Mouse (Mus musculus): ENCODE results near the gene Tcf20. TPM values are rescaled to one million over a fixed set of nuclear protein-coding genes. Genes with fewer than 3 reads are reported as not detected.

Gene Tcf20
- polyA plus RNA-seq, 1 experiment from 2014 or later: 3.9 TPM

DNA sequence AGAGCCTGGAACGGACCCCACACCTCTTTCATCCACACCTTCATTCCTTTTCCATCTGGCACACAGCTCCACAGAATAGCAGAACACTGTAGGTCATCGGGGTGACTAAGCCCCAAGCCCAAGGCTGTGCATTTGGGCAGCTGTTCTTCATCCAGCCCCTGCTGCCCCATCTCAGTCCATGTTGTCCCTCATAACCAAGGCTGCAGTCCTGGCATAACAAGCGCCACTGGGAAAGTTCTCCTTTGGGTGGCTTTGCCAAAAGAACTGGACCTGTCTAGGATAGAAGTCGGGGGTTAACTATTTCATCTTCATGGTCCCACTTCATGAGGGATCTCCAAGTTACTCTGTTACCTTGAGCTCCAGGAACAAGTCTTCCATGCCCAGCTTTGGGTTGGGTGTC is 77.9 kb downstream of the Tcf20 start:
- Histone ChIP-seq H3K4me3 (ENCODE audit: low read depth, low read length) (no peak overlapping the region), H3K9me3 (ENCODE audit: control insufficient read depth) (no peaks in the 10 kb centered on the region), H3K9ac (ENCODE audit: low read depth, low read length) (no peak overlapping the region), H3K4me2 (replicated peaks; ENCODE audit: low read depth) (no peak overlapping the region), H3K4me1 (replicated peaks; ENCODE audit: control insufficient read depth, insufficient read depth, low read length) (no peaks in the 10 kb centered on the region), H3K36me3 (ENCODE audit: control insufficient read depth, insufficient read depth) (no peaks in the 10 kb centered on the region), H3K27ac (ENCODE audit: low read depth, low read length) (no peak overlapping the region), H3K27me3 (replicated peaks; ENCODE audit: control insufficient read depth, insufficient read depth, low read length) (peaks cover 13% of the 10 kb centered on the region; the same call in 1 of the 2 replicates)
- WGBS: 86% methylated on average over 4 of the region's 4 CpGs
- TF ChIP-seq CTCF (IDR thresholded peaks at IDR 0.05; ENCODE audit: low read depth): no peak
- ATAC-seq: no peak

DNA sequence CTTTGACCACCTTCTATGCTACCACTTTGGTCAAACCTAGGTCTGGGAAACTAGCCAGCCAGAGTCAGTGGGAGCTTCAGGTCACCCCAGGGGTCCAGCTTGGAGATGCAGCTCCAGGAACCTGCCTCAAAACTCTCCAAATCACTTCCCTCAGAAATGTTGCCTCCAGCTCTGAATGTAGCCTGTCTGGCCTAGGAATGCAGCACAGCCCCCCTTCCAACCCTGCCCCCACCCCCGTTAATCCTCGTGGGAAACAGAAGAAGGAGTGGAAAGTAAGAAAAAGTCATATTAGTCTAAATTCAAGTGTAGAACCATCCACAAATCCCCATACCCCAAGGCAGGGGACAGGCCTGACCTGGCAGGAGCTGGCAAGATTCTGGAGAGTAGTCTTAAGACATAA is 79.2 kb downstream of the Tcf20 start:
- no peaks in the 10 kb centered on the region for H3K9me3 ChIP-seq (ENCODE audit: control insufficient read depth)
- no peaks in the 10 kb centered on the region for H3K4me1 ChIP-seq (replicated peaks; ENCODE audit: control insufficient read depth, insufficient read depth, low read length)
- no peak overlapping the region for H3K4me2 ChIP-seq (replicated peaks; ENCODE audit: low read depth)
- H3K4me3 ChIP-seq (ENCODE audit: low read depth, low read length): no peak overlapping the region
- H3K36me3 ChIP-seq (ENCODE audit: control insufficient read depth, insufficient read depth): no peaks in the 10 kb centered on the region
- ATAC-seq: no peak
- WGBS: 27% methylated on average over 2 of the region's 2 CpGs
- H3K27ac ChIP-seq (ENCODE audit: low read depth, low read length): no peak overlapping the region
- TF ChIP-seq CTCF (IDR thresholded peaks at IDR 0.05; ENCODE audit: low read depth): no peak
- peaks cover 13% of the 10 kb centered on the region; the same call in 1 of the 2 replicates for H3K27me3 ChIP-seq (replicated peaks; ENCODE audit: control insufficient read depth, insufficient read depth, low read length)
- H3K9ac ChIP-seq (ENCODE audit: low read depth, low read length): no peak overlapping the region

DNA sequence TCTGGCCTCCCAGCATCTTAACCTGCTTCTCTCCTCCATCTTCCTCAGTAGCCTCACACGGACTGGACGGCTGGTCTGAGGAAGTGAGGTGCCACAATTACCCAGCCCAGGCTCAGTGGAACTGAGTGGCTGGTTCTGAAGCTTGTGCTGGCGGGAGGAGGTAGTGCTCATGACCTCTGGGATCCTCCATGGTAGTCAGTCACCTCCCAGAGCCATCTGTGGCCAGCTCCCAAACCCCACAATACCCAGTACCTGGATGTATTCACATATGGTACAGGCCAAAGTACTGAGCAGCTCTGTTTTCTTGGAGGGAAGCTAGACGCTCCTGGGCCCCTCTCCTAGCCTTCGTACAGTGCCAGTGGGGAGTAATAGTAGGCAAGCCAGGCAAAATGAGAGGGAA is 80.4 kb downstream of the Tcf20 start:
- Histone ChIP-seq H3K27me3 (replicated peaks; ENCODE audit: control insufficient read depth, insufficient read depth, low read length) (peaks cover 9% of the 10 kb centered on the region; the same call in 1 of the 2 replicates), H3K4me1 (replicated peaks; ENCODE audit: control insufficient read depth, insufficient read depth, low read length) (no peaks in the 10 kb centered on the region), H3K9me3 (ENCODE audit: control insufficient read depth) (no peaks in the 10 kb centered on the region), H3K9ac (ENCODE audit: low read depth, low read length) (no peak overlapping the region), H3K27ac (ENCODE audit: low read depth, low read length) (no peak overlapping the region), H3K4me3 (ENCODE audit: low read depth, low read length) (no peak overlapping the region), H3K36me3 (ENCODE audit: control insufficient read depth, insufficient read depth) (no peaks in the 10 kb centered on the region), H3K4me2 (replicated peaks; ENCODE audit: low read depth) (no peak overlapping the region)
- no peak for TF ChIP-seq CTCF (IDR thresholded peaks at IDR 0.05; ENCODE audit: low read depth)
- no peak for ATAC-seq
- 82% methylated on average over 5 of the region's 5 CpGs for WGBS

DNA sequence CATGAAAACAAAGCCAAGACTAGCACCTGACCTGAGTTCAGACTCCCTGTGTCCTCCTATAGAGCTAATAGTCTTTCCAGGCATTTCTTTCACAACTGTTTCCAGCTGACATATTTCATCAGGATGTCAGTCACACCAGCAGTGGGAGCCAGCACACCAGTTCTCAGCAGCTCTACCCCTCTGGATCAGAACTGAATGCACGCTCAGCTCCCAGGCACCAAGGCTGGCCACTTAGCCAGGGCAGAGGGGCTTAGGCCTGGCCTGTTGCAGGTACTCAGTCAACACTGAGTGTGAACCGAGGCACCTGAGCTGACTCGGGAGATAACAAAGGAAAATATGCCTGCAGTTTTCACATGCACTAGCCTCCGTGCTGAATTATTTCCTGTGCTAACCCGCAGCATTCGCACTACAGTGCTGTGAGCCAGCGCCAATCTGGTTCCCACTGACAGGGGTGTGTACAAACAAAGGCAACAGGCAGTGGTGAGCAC is 81.1 kb downstream of the Tcf20 start:
- Histone ChIP-seq H3K9ac (ENCODE audit: low read depth, low read length) (no peak overlapping the region), H3K4me2 (replicated peaks; ENCODE audit: low read depth) (no peak overlapping the region), H3K27me3 (replicated peaks; ENCODE audit: control insufficient read depth, insufficient read depth, low read length) (0 out of 2 replicates have a peak, but pooled peaks cover 4% of the 10 kb centered on the region), H3K9me3 (ENCODE audit: control insufficient read depth) (no peaks in the 10 kb centered on the region), H3K27ac (ENCODE audit: low read depth, low read length) (no peak overlapping the region), H3K4me1 (replicated peaks; ENCODE audit: control insufficient read depth, insufficient read depth, low read length) (no peaks in the 10 kb centered on the region), H3K4me3 (ENCODE audit: low read depth, low read length) (no peak overlapping the region), H3K36me3 (ENCODE audit: control insufficient read depth, insufficient read depth) (no peaks in the 10 kb centered on the region)
- ATAC-seq: no peak
- 62% methylated on average over 7 of the region's 7 CpGs for WGBS
- peak; percentile 54 for TF ChIP-seq CTCF (IDR thresholded peaks at IDR 0.05; ENCODE audit: low read depth)

DNA sequence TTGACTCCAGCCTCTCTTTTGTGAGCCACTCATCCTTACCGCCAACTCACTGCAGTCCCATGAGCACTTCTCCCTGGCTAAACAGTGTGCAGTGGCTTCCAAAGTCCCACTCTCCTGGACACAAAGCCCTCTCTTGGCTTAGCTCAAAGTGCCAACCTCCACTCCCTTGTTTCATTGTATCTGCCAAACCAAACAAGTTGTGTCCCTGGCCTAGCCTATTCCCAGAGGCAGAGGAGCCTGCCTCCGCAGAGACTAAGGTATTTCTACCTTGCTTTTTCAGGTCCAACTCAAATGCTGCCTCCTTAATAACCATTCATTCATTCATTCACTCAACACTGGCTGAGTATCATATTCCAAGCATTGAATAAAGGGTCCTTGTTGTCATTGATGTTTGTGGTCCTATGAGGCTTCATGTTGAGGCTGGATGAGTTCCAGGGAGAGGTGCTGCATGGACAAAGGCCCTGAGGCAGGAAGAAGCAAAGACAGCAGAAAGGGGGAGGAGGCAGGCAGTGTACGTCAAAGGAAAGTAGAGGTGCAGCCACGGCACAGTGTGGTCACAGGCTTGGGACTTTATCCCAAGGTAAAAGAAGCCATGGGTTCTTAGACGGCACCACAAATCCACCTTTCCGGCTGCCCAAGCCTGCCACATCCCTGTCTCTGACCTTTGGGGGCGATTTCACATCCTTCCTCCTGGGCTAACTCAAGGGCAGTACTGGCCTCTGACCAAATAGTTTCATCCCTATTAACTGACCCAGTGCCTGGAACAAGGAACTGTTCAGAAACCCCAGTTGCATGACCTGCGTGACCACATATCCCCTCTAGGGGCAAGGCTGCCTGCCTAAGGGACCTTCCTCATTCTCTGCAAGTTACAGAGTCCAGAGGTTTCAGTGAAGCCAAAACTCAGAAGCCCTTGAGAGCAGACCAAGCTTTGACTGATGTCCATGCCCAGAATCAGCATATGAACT is 82.0 kb downstream of the Tcf20 start:
- TF ChIP-seq CTCF (IDR thresholded peaks at IDR 0.05; ENCODE audit: low read depth): 0 out of 2 replicates have a peak, but pooled peaks have one; percentile 18
- Histone ChIP-seq H3K36me3 (ENCODE audit: control insufficient read depth, insufficient read depth) (no peaks in the 10 kb centered on the region), H3K27ac (ENCODE audit: low read depth, low read length) (no peak overlapping the region), H3K4me3 (ENCODE audit: low read depth, low read length) (no peak overlapping the region), H3K9ac (ENCODE audit: low read depth, low read length) (no peak overlapping the region), H3K27me3 (replicated peaks; ENCODE audit: control insufficient read depth, insufficient read depth, low read length) (0 out of 2 replicates have a peak, but pooled peaks cover 4% of the 10 kb centered on the region), H3K4me2 (replicated peaks; ENCODE audit: low read depth) (no peak overlapping the region), H3K9me3 (ENCODE audit: control insufficient read depth) (no peaks in the 10 kb centered on the region), H3K4me1 (replicated peaks; ENCODE audit: control insufficient read depth, insufficient read depth, low read length) (no peaks in the 10 kb centered on the region)
- ATAC-seq: no peak
- 80% methylated on average over 8 of the region's 8 CpGs for WGBS

DNA sequence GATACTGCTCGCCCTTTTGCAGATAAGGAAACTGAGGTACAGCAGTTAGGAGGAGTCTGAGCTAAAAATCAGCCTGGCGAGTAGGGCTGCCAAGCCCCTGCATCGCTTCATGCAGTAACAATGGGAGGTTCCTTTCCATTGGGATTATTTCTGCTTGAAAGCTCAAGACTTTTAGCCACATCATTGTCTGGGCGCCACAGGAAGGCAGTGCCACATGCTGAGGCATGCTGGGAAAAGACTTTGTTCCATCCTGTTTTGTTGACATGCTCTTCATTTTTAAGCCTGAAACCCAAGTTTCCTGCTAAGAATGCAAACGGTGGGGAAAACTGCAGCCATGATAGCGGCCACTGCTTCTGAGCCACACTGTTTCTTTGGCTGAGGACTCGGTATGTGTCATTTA is 83.1 kb downstream of the Tcf20 start:
- ATAC-seq: no peak
- H3K4me1 ChIP-seq (replicated peaks; ENCODE audit: control insufficient read depth, insufficient read depth, low read length): 0 out of 2 replicates have a peak, but pooled peaks cover 4% of the 10 kb centered on the region
- H3K4me2 ChIP-seq (replicated peaks; ENCODE audit: low read depth): no peak overlapping the region
- TF ChIP-seq CTCF (IDR thresholded peaks at IDR 0.05; ENCODE audit: low read depth): no peak
- H3K4me3 ChIP-seq (ENCODE audit: low read depth, low read length): no peak overlapping the region
- 0 out of 2 replicates have a peak, but pooled peaks cover 2% of the 10 kb centered on the region for H3K27me3 ChIP-seq (replicated peaks; ENCODE audit: control insufficient read depth, insufficient read depth, low read length)
- 75% methylated on average over 7 of the region's 7 CpGs for WGBS
- no peaks in the 10 kb centered on the region for H3K9me3 ChIP-seq (ENCODE audit: control insufficient read depth)
- no peak overlapping the region for H3K27ac ChIP-seq (ENCODE audit: low read depth, low read length)
- H3K36me3 ChIP-seq (ENCODE audit: control insufficient read depth, insufficient read depth): no peaks in the 10 kb centered on the region
- H3K9ac ChIP-seq (ENCODE audit: low read depth, low read length): no peak overlapping the region
